Mouse (Mus musculus): ENCODE results near the gene Mcf2. TPM values are rescaled to one million over a fixed set of nuclear protein-coding genes. Genes with fewer than 3 reads are reported as not detected.

The Mcf2 gene
- polyA plus RNA-seq, 1 experiment from 2014 or later = 0.46 TPM

- 66% methylated on average over 2 of the region's 2 CpGs for WGBS
- no peaks in the 10 kb centered on the region for H3K9me3 ChIP-seq
- no peaks in the 10 kb centered on the region for H3K4me1 ChIP-seq (replicated peaks)
- H3K36me3 ChIP-seq = no peaks in the 10 kb centered on the region
- H3K27me3 ChIP-seq (replicated peaks) = no peaks in the 10 kb centered on the region
- no peak for ATAC-seq
- H3K9ac ChIP-seq = no peak overlapping the region
- no peak overlapping the region for H3K4me3 ChIP-seq (replicated peaks)
- H3K27ac ChIP-seq = no peak overlapping the region
- H3K4me2 ChIP-seq (replicated peaks) = no peak overlapping the region
Measured at GRCm38 (mm10) chrX:60021595-60021994, 157.3 kb downstream of the Mcf2 start.

- ATAC-seq = no peak
- H3K9ac ChIP-seq = no peak overlapping the region
- H3K27ac ChIP-seq = no peak overlapping the region
- H3K27me3 ChIP-seq (replicated peaks) = no peaks in the 10 kb centered on the region
- H3K4me2 ChIP-seq (replicated peaks) = no peak overlapping the region
- no peaks in the 10 kb centered on the region for H3K36me3 ChIP-seq
- H3K4me1 ChIP-seq (replicated peaks) = no peaks in the 10 kb centered on the region
- no peak overlapping the region for H3K4me3 ChIP-seq (replicated peaks)
- H3K9me3 ChIP-seq = no peaks in the 10 kb centered on the region
- WGBS = 74% methylated on average over 4 of the region's 4 CpGs
Measured at GRCm38 (mm10) chrX:60021007-60021406, 157.9 kb downstream of the Mcf2 start.

GRCm38 (mm10) chrX:60014588-60014987 lies 164.3 kb downstream of the Mcf2 start:
- Histone ChIP-seq H3K36me3 (no peaks in the 10 kb centered on the region), H3K4me2 (replicated peaks) (no peak overlapping the region), H3K9ac (no peak overlapping the region), H3K27me3 (replicated peaks) (no peaks in the 10 kb centered on the region), H3K9me3 (no peaks in the 10 kb centered on the region), H3K27ac (no peak overlapping the region), H3K4me1 (replicated peaks) (no peaks in the 10 kb centered on the region), H3K4me3 (replicated peaks) (no peak overlapping the region)
- 89% methylated on average over 1 of the region's 1 CpGs for WGBS
- no peak for ATAC-seq

- Histone ChIP-seq H3K27ac (no peak overlapping the region), H3K27me3 (replicated peaks) (no peaks in the 10 kb centered on the region), H3K9ac (no peak overlapping the region), H3K4me1 (replicated peaks) (no peaks in the 10 kb centered on the region), H3K4me3 (replicated peaks) (no peak overlapping the region), H3K36me3 (no peaks in the 10 kb centered on the region), H3K9me3 (no peaks in the 10 kb centered on the region), H3K4me2 (replicated peaks) (no peak overlapping the region)
- ATAC-seq = no peak
Measured at GRCm38 (mm10) chrX:60013084-60013676, 165.7 kb downstream of the Mcf2 start.

Other genes starting within 250 kb of the Mcf2 start
- 0.15 TPM in 1 of 2 replicates, not detected in the other for gene F9, start 179.6 kb downstream of the Mcf2 start, polyA plus RNA-seq (2015; fragmentation: Nextera tagmentation; extraction: Ambion mirVana)